Mouse (Mus musculus): Measurements from ENCODE around the gene Tmem219. TPM values are rescaled to one million over a fixed set of nuclear protein-coding genes. Genes with fewer than 3 reads are reported as not detected.

Tmem219 gene
- polyA plus RNA-seq, 1 experiment from 2014 or later, result 25.7 TPM

GRCm38 (mm10) chr7:126856741-126857420, 65.8 kb downstream of the Tmem219 start:
- Histone ChIP-seq H3K36me3 (peaks cover 76% of the 10 kb centered on the region), H3K27me3 (no peaks in the 10 kb centered on the region), H3K4me3 (no peak overlapping the region), H3K4me1 (replicated peaks) (peaks cover 11% of the 10 kb centered on the region), H3K27ac (replicated peaks) (no peak overlapping the region), H3K9ac (no peak overlapping the region), H3K4me2 (no peak overlapping the region), H3K9me3 (no peaks in the 10 kb centered on the region)
- ATAC-seq (ENCODE audit: low read depth), result no peak
- 75% methylated on average over 9 of the region's 9 CpGs for WGBS

DNA sequence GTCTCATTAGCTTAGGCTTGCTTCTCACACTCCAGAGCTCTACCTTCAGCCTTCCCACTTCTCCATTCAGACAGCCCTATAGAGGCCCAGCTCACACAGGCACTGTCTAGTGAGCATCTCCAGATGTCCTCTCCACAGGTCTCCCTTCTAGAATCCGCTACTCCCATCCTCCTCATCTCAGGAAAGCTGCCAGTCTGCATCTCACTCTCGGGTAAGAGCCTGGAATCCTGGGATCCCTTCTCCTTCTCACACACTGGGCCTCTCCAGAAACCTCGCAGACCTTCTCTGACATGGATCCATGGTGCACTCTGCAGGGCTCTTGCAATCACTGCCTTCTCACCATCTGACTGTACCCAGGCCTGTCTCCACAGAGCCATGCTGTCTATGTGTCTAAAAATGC, 67.1 kb downstream of the Tmem219 start:
- Histone ChIP-seq H3K9ac (0 out of 2 replicates have a peak overlapping the region, but pooled peaks have one; percentile 12), H3K27ac (replicated peaks) (no peak overlapping the region), H3K36me3 (peaks cover 80% of the 10 kb centered on the region), H3K27me3 (peaks cover 6% of the 10 kb centered on the region; the same call in 1 of the 2 replicates), H3K4me3 (no peak overlapping the region), H3K9me3 (no peaks in the 10 kb centered on the region), H3K4me1 (replicated peaks) (peaks cover 2% of the 10 kb centered on the region), H3K4me2 (no peak overlapping the region)
- ATAC-seq (ENCODE audit: low read depth), result no peak
- 93% methylated on average over 3 of the region's 3 CpGs for WGBS

GRCm38 (mm10) chr7:126853454-126853853, 69.3 kb downstream of the Tmem219 start:
- Histone ChIP-seq H3K4me2 (no peak overlapping the region), H3K27ac (replicated peaks) (no peak overlapping the region), H3K36me3 (peaks cover 65% of the 10 kb centered on the region), H3K4me3 (no peak overlapping the region), H3K9me3 (no peaks in the 10 kb centered on the region), H3K27me3 (peaks cover 28% of the 10 kb centered on the region), H3K9ac (no peak overlapping the region), H3K4me1 (replicated peaks) (peaks cover 10% of the 10 kb centered on the region)
- WGBS, result 87% methylated on average over 5 of the region's 5 CpGs
- no peak for ATAC-seq (ENCODE audit: low read depth)

GRCm38 (mm10) chr7:126851192-126851591, 71.5 kb downstream of the Tmem219 start:
- no peak overlapping the region for H3K4me2 ChIP-seq
- H3K4me3 ChIP-seq, result no peak overlapping the region
- H3K27me3 ChIP-seq, result peaks cover 40% of the 10 kb centered on the region
- ATAC-seq (ENCODE audit: low read depth), result no peak
- H3K9ac ChIP-seq, result no peak overlapping the region
- WGBS, result 40% methylated on average over 12 of the region's 12 CpGs
- H3K9me3 ChIP-seq, result no peaks in the 10 kb centered on the region
- peaks cover 47% of the 10 kb centered on the region for H3K36me3 ChIP-seq
- no peak overlapping the region for H3K27ac ChIP-seq (replicated peaks)
- peaks cover 24% of the 10 kb centered on the region for H3K4me1 ChIP-seq (replicated peaks)

- Histone ChIP-seq H3K4me3 (no peak overlapping the region), H3K4me2 (no peak overlapping the region), H3K9me3 (no peaks in the 10 kb centered on the region), H3K9ac (no peak overlapping the region), H3K27me3 (peaks cover 46% of the 10 kb centered on the region), H3K36me3 (peaks cover 37% of the 10 kb centered on the region), H3K4me1 (replicated peaks) (peaks cover 24% of the 10 kb centered on the region), H3K27ac (replicated peaks) (no peak overlapping the region)
- no peak for ATAC-seq (ENCODE audit: low read depth)
- WGBS, result 88% methylated on average over 6 of the region's 6 CpGs
Observed at GRCm38 (mm10) chr7:126850161-126850560, 72.6 kb downstream of the Tmem219 start.

DNA sequence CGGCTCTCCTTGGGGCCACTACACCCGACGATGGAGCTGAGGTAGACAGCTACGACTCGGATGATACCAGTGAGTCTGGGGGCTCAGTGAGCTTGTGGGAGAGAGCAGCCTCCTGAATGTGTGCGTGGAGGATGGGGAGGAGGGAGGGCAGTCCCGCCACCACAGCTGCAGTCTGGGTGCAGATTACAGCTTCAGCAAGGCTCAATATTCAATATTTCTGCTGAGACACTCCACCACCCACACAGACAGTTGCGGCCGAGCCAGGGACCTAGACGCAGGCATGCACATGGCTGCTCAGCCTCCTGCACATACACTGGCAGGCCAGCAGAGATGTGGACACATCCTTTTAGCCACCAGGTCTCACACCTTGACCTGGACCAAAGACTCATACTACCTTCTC, 73.9 kb downstream of the Tmem219 start:
- 20% methylated on average over 10 of the region's 10 CpGs for WGBS
- Histone ChIP-seq H3K9me3 (no peaks in the 10 kb centered on the region), H3K27ac (replicated peaks) (no peak overlapping the region), H3K9ac (peak overlapping the region; percentile 77), H3K4me2 (peak overlapping the region; percentile 98), H3K36me3 (peaks cover 23% of the 10 kb centered on the region), H3K4me1 (replicated peaks) (peaks cover 24% of the 10 kb centered on the region), H3K27me3 (peaks cover 46% of the 10 kb centered on the region), H3K4me3 (peak overlapping the region; percentile 54)
- ATAC-seq (ENCODE audit: low read depth), result peak; percentile 24; the same call in 1 of the 2 replicates

- peaks cover 12% of the 10 kb centered on the region for H3K36me3 ChIP-seq
- peak overlapping the region; percentile 77 for H3K9ac ChIP-seq
- peak; percentile 40 for ATAC-seq (ENCODE audit: low read depth)
- no peak overlapping the region for H3K27ac ChIP-seq (replicated peaks)
- H3K4me3 ChIP-seq, result peak overlapping the region; percentile 54
- peaks cover 24% of the 10 kb centered on the region for H3K4me1 ChIP-seq (replicated peaks)
- peak overlapping the region; percentile 98 for H3K4me2 ChIP-seq
- H3K27me3 ChIP-seq, result peaks cover 52% of the 10 kb centered on the region
- under 1% methylated on average over 53 of the region's 74 CpGs for WGBS
- H3K9me3 ChIP-seq, result no peaks in the 10 kb centered on the region
Observed at GRCm38 (mm10) chr7:126847421-126848398, 75.0 kb downstream of the Tmem219 start.

- 19% methylated on average over 4 of the region's 4 CpGs for WGBS
- Histone ChIP-seq H3K9me3 (no peaks in the 10 kb centered on the region), H3K4me3 (peak within 1 kb of the TSS; percentile 54), H3K27ac (replicated peaks) (no peak within 1 kb of the TSS), H3K9ac (peak within 1 kb of the TSS; percentile 77), H3K27me3 (peaks cover 52% of the 10 kb centered on the region), H3K4me2 (peak within 1 kb of the TSS; percentile 98), H3K36me3 (peaks cover 6% of the 10 kb centered on the region), H3K4me1 (replicated peaks) (peaks cover 24% of the 10 kb centered on the region)
- no peak for ATAC-seq (ENCODE audit: low read depth)
Observed at GRCm38 (mm10) chr7:126847116-126847420, 75.6 kb downstream of the Tmem219 start, which contains the start of gene Doc2a. Gene Doc2a (plus strand): TSS chr7:126847416.

GRCm38 (mm10) chr7:126845516-126845915, 77.2 kb downstream of the Tmem219 start:
- no peak overlapping the region for H3K4me2 ChIP-seq
- H3K9ac ChIP-seq, result no peak overlapping the region
- H3K4me1 ChIP-seq (replicated peaks), result peaks cover 24% of the 10 kb centered on the region
- no peaks in the 10 kb centered on the region for H3K36me3 ChIP-seq
- H3K27ac ChIP-seq (replicated peaks), result no peak overlapping the region
- H3K4me3 ChIP-seq, result no peak overlapping the region
- peaks cover 45% of the 10 kb centered on the region for H3K27me3 ChIP-seq
- ATAC-seq (ENCODE audit: low read depth), result no peak
- WGBS, result 34% methylated on average over 2 of the region's 2 CpGs
- H3K9me3 ChIP-seq, result no peaks in the 10 kb centered on the region

DNA sequence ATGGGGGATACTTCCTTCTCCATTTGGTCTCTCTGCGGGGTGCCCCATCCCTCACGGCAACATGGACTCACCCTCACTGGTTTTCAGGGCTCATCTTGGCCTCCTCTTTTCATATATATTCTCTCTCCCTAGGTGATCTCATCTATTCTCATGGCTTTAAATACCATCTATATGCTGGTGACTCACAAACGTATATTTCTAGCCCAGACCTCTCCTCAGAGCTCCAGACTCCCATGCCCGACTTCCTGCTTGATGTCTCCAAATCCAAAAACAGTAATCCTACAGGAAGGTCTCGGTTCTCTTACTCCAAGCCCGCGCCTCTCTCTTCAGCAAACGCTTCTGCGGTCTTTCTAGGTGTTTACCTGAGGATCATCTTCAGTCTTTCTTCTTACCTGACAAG, 79.4 kb downstream of the Tmem219 start:
- peaks cover 23% of the 10 kb centered on the region for H3K27me3 ChIP-seq
- 79% methylated on average over 9 of the region's 9 CpGs for WGBS
- no peak for ATAC-seq (ENCODE audit: low read depth)
- no peaks in the 10 kb centered on the region for H3K36me3 ChIP-seq
- H3K4me2 ChIP-seq, result no peak overlapping the region
- no peak overlapping the region for H3K4me3 ChIP-seq
- H3K4me1 ChIP-seq (replicated peaks), result peaks cover 12% of the 10 kb centered on the region
- no peak overlapping the region for H3K27ac ChIP-seq (replicated peaks)
- H3K9me3 ChIP-seq, result no peaks in the 10 kb centered on the region
- no peak overlapping the region for H3K9ac ChIP-seq
